Comparison of ENCODE assay signal across 13 mouse cellular contexts in genomic region chr17:35672527-35672926, GRCm38 (mm10). TPM values are rescaled to one million over a fixed set of nuclear protein-coding genes. Genes with fewer than 3 reads are reported as not detected.
DNase-seq lines count a peak whose midpoint lies in the region; ATAC-seq and TF ChIP-seq lines count a peak whose summit lies in the region.
"Had no signal": no experiment of that assay in that cellular context is flagged by ENCODE, and none has a peak within 500 bp of the region (broad histone marks: within the 10 kb centered on the region; RNA-seq: fewer than 3 reads in every experiment).

No protein-coding gene starts in this region.

- intact Hi-C loops in gastrocnemius, adult 2 months (cut with DNase I) = loop anchor here (2.0 to 10.0 kb wide), 2 partner anchors 26 to 232 kb away; no protein-coding TSS in a partner anchor

- DNase-seq in gastrocnemius, adult 2 months = no peak
- no peak for DNase-seq in gastrocnemius, postnatal 4 days (ENCODE audit: low spot score in 2 of 2)
- DNase-seq in lung, adult 18-20 months = no peak
- no peak for DNase-seq in forebrain, embryonic 14.5 days (ENCODE audit: low spot score)
- DNase-seq in adrenal gland, postnatal 10 days = no peak
- DNase-seq in urinary bladder, adult 2 months (ENCODE audit: low spot score) = no peak
- DNase-seq: cerebellum, adult 9-10 months; kidney, adult 9 months had no signal

- peaks cover 14% of the 10 kb centered on the region for H3K4me1 ChIP-seq in lung, embryonic 15.5 days
- H3K4me1 ChIP-seq in forebrain, embryonic 14.5 days (ENCODE audit: control insufficient read depth, insufficient read depth, low read length) = 0 out of 2 replicates have a peak, but pooled peaks cover 2% of the 10 kb centered on the region
- H3K4me1 ChIP-seq in midbrain, embryonic 15.5 days = peaks cover 18% of the 10 kb centered on the region

- TF ChIP-seq CTCF in gastrocnemius, adult 2 months (IDR thresholded peaks at IDR 0.05) = no peak

- H3K9me3 ChIP-seq in lung, embryonic 15.5 days = no peaks in the 10 kb centered on the region
- H3K9me3 ChIP-seq in forebrain, embryonic 14.5 days (replicated peaks; ENCODE audit: control insufficient read depth, low read length) = no peaks in the 10 kb centered on the region
- no peaks in the 10 kb centered on the region for H3K9me3 ChIP-seq in midbrain, embryonic 15.5 days

- 76% methylated on average over 6 of the region's 6 CpGs for WGBS in lung, embryonic 15.5 days
- WGBS in forebrain, embryonic 14.5 days = 87% methylated on average over 6 of the region's 6 CpGs
- 89% methylated on average over 6 of the region's 6 CpGs for WGBS in midbrain, embryonic 15.5 days

- H3K4me3 ChIP-seq in gastrocnemius, adult 2 months = peak overlapping the region; percentile 73
- H3K4me3 ChIP-seq in lung, embryonic 15.5 days = peak overlapping the region; percentile 76
- no peak overlapping the region for H3K4me3 ChIP-seq in forebrain, embryonic 14.5 days (ENCODE audit: low read depth, low read length)
- H3K4me3 ChIP-seq in midbrain, embryonic 15.5 days = peak overlapping the region; percentile 82

- peak overlapping the region; percentile 70 for H3K4me2 ChIP-seq in lung, embryonic 15.5 days
- H3K4me2 ChIP-seq in forebrain, embryonic 14.5 days (ENCODE audit: low read length) = peak overlapping the region; percentile 55; the same call in 1 of the 2 replicates
- peak overlapping the region; percentile 91; the same call in 1 of the 2 replicates for H3K4me2 ChIP-seq in midbrain, embryonic 15.5 days

- no peaks in the 10 kb centered on the region for H3K27me3 ChIP-seq in lung, embryonic 15.5 days
- H3K27me3 ChIP-seq in forebrain, embryonic 14.5 days (replicated peaks; ENCODE audit: control insufficient read depth, insufficient read depth, low read length) = no peaks in the 10 kb centered on the region
- no peaks in the 10 kb centered on the region for H3K27me3 ChIP-seq in midbrain, embryonic 15.5 days (replicated peaks)

- H3K9ac ChIP-seq in lung, embryonic 15.5 days = peak overlapping the region; percentile 89; the same call in 1 of the 2 replicates
- no peak overlapping the region for H3K9ac ChIP-seq in forebrain, embryonic 14.5 days (ENCODE audit: low read length)
- H3K9ac ChIP-seq in midbrain, embryonic 15.5 days = no peak overlapping the region

- H3K36me3 ChIP-seq in lung, embryonic 15.5 days = peaks cover 7% of the 10 kb centered on the region; the same call in 1 of the 2 replicates
- no peaks in the 10 kb centered on the region for H3K36me3 ChIP-seq in forebrain, embryonic 14.5 days (ENCODE audit: control insufficient read depth, insufficient read depth, low read length)
- no peaks in the 10 kb centered on the region for H3K36me3 ChIP-seq in midbrain, embryonic 15.5 days (replicated peaks)

- H3K27ac ChIP-seq in gastrocnemius, adult 2 months = no peak overlapping the region
- H3K27ac ChIP-seq in lung, embryonic 15.5 days = no peak overlapping the region
- no peak overlapping the region for H3K27ac ChIP-seq in forebrain, embryonic 14.5 days (ENCODE audit: low read depth, low read length)
- H3K27ac ChIP-seq in midbrain, embryonic 15.5 days = no peak overlapping the region

- ATAC-seq in lung, embryonic 15.5 days (ENCODE audit: borderline replicate concordance, extremely low read depth, low FRiP score, low TSS enrichment) = no peak
- ATAC-seq in forebrain, embryonic 14.5 days = no peak
- no peak for ATAC-seq in midbrain, embryonic 15.5 days (replicated peaks)

RNA-seq across cellular contexts. Expression of gene Gtf2h4, which starts 1.0 kb away (rescaled TPM):
- total RNA-seq in gastrocnemius, adult 2 months (2021) = 10 to 100 TPM; 18.1 to 24.2 TPM
- total RNA-seq in gastrocnemius, postnatal 4 days (2021) = 10 to 100 TPM; 20.6 to 29.2 TPM
- 48.8 and 49.9 TPM in 2 replicates for polyA plus RNA-seq in lung, embryonic 15.5 days (2015; fragmentation: Nextera tagmentation; extraction: Ambion mirVana)
- 36.9 and 38.2 TPM in 2 replicates for polyA plus RNA-seq in forebrain, embryonic 14.5 days (2014; fragmentation: Nextera tagmentation; extraction: Ambion mirVana)
- polyA plus RNA-seq in midbrain, embryonic 15.5 days (2015; fragmentation: Nextera tagmentation; extraction: Ambion mirVana) = 27.6 and 29.5 TPM in 2 replicates
- 10 to 100 TPM; 27.6 to 32.2 TPM for total RNA-seq in adrenal gland, postnatal 10 days (2021)
- 19.8 and 22.4 TPM in 2 replicates for polyA plus RNA-seq in urinary bladder, adult 2 months (2012; rRNA removed)

RNA-seq across cellular contexts. Expression of gene Vars2, which starts 5.1 kb away (rescaled TPM):
- 10 to 100 TPM; 12.8 to 16.8 TPM for total RNA-seq in gastrocnemius, adult 2 months (2021)
- total RNA-seq in gastrocnemius, postnatal 4 days (2021) = 10 to 100 TPM; 22.1 to 24.4 TPM
- polyA plus RNA-seq in lung, embryonic 15.5 days (2015; fragmentation: Nextera tagmentation; extraction: Ambion mirVana) = 20.7 and 22.4 TPM in 2 replicates
- 9.3 and 11.5 TPM in 2 replicates for polyA plus RNA-seq in forebrain, embryonic 14.5 days (2014; fragmentation: Nextera tagmentation; extraction: Ambion mirVana)
- polyA plus RNA-seq in midbrain, embryonic 15.5 days (2015; fragmentation: Nextera tagmentation; extraction: Ambion mirVana) = 16.3 and 16.5 TPM in 2 replicates
- 10 to 100 TPM; 49.2 to 66.4 TPM for total RNA-seq in adrenal gland, postnatal 10 days (2021)
- 21.3 and 21.8 TPM in 2 replicates for polyA plus RNA-seq in urinary bladder, adult 2 months (2012; rRNA removed)

RNA-seq across cellular contexts. Expression of gene Mucl3, which starts 29.0 kb away (rescaled TPM):
- not detected for total RNA-seq in gastrocnemius, adult 2 months (2021)
- not detected for total RNA-seq in gastrocnemius, postnatal 4 days (2021)
- 1.2 and 1.3 TPM in 2 replicates for polyA plus RNA-seq in lung, embryonic 15.5 days (2015; fragmentation: Nextera tagmentation; extraction: Ambion mirVana)
- polyA plus RNA-seq in forebrain, embryonic 14.5 days (2014; fragmentation: Nextera tagmentation; extraction: Ambion mirVana) = not detected in 2 replicates
- not detected in 2 replicates for polyA plus RNA-seq in midbrain, embryonic 15.5 days (2015; fragmentation: Nextera tagmentation; extraction: Ambion mirVana)
- not detected for total RNA-seq in adrenal gland, postnatal 10 days (2021)
- polyA plus RNA-seq in urinary bladder, adult 2 months (2012; rRNA removed) = 0.04 and 0.07 TPM in 2 replicates
- total RNA-seq: gastrocnemius, adult 18-20 months had no signal

RNA-seq across cellular contexts. Expression of gene Ddr1, which starts 31.9 kb away (rescaled TPM):
- total RNA-seq in gastrocnemius, adult 2 months (2021) = 10 to 100 TPM; 13.4 to 15.9 TPM
- 10 to 100 TPM; 69.6 to 71.4 TPM for total RNA-seq in gastrocnemius, postnatal 4 days (2021)
- 46.8 and 51.9 TPM in 2 replicates for polyA plus RNA-seq in lung, embryonic 15.5 days (2015; fragmentation: Nextera tagmentation; extraction: Ambion mirVana)
- polyA plus RNA-seq in forebrain, embryonic 14.5 days (2014; fragmentation: Nextera tagmentation; extraction: Ambion mirVana) = 62.0 and 74.5 TPM in 2 replicates
- polyA plus RNA-seq in midbrain, embryonic 15.5 days (2015; fragmentation: Nextera tagmentation; extraction: Ambion mirVana) = 107 and 118 TPM in 2 replicates
- 10 to 100 TPM; 33.7 to 39.6 TPM for total RNA-seq in adrenal gland, postnatal 10 days (2021)
- polyA plus RNA-seq in urinary bladder, adult 2 months (2012; rRNA removed) = 20.2 and 28.6 TPM in 2 replicates

RNA-seq across cellular contexts. Expression of gene Gm9573, which starts 46.1 kb away (rescaled TPM):
- not detected for total RNA-seq in gastrocnemius, adult 2 months (2021)
- total RNA-seq in gastrocnemius, postnatal 4 days (2021) = not detected
- not detected in 2 replicates for polyA plus RNA-seq in lung, embryonic 15.5 days (2015; fragmentation: Nextera tagmentation; extraction: Ambion mirVana)
- polyA plus RNA-seq in forebrain, embryonic 14.5 days (2014; fragmentation: Nextera tagmentation; extraction: Ambion mirVana) = not detected in 2 replicates
- polyA plus RNA-seq in midbrain, embryonic 15.5 days (2015; fragmentation: Nextera tagmentation; extraction: Ambion mirVana) = not detected in 2 replicates
- not detected for total RNA-seq in adrenal gland, postnatal 10 days (2021)
- not detected in 2 replicates for polyA plus RNA-seq in urinary bladder, adult 2 months (2012; rRNA removed)
- total RNA-seq: gastrocnemius, adult 18-20 months had no signal
- polyA plus RNA-seq: lung, postnatal 0 days; stomach, embryonic 14.5 days had no signal
